Mouse (Mus musculus): Measurements from ENCODE around the gene Tmed10. TPM values are rescaled to one million over a fixed set of nuclear protein-coding genes. Genes with fewer than 3 reads are reported as not detected.
A peak's percentile ranks its signal among the peaks of the same experiment; 100 is the strongest.

The Tmed10 gene
- total RNA-seq, 4 experiments from 2014 or later: 108 to 122 (median 116) TPM

GRCm38 (mm10) chr12:85337567-85338311 is 36.9 kb downstream of the Tmed10 start:
- no peak for DNase-seq (ENCODE audit: low spot score in 2 of 2)

GRCm38 (mm10) chr12:85330153-85330552 is 44.5 kb downstream of the Tmed10 start:
- DNase-seq (ENCODE audit: low spot score in 2 of 2): no peak

GRCm38 (mm10) chr12:85308651-85309050 is 66.0 kb downstream of the Tmed10 start:
- no peak for DNase-seq (ENCODE audit: low spot score in 2 of 2)

GRCm38 (mm10) chr12:85305247-85305892 is 69.3 kb downstream of the Tmed10 start:
- DNase-seq (ENCODE audit: low spot score in 2 of 2): peak; percentile 81

GRCm38 (mm10) chr12:85304725-85305124 is 69.9 kb downstream of the Tmed10 start:
- DNase-seq (ENCODE audit: low spot score in 2 of 2): no peak

- no peak for DNase-seq (ENCODE audit: low spot score in 2 of 2)
These were observed 71.4 kb downstream of the Tmed10 start for GRCm38 (mm10) chr12:85303256-85303655.

GRCm38 (mm10) chr12:85298835-85299180 is 75.8 kb downstream of the Tmed10 start:
- DNase-seq (ENCODE audit: low spot score in 2 of 2): no peak

GRCm38 (mm10) chr12:85298127-85298834 is 76.4 kb downstream of the Tmed10 start:
- DNase-seq (ENCODE audit: low spot score in 2 of 2): no peak

GRCm38 (mm10) chr12:85297345-85297997 is 77.2 kb downstream of the Tmed10 start:
- DNase-seq (ENCODE audit: low spot score in 2 of 2): no peak

- DNase-seq (ENCODE audit: low spot score in 2 of 2): no peak
These were observed 77.7 kb downstream of the Tmed10 start for GRCm38 (mm10) chr12:85296915-85297314.

GRCm38 (mm10) chr12:85295506-85295905 is 79.1 kb downstream of the Tmed10 start:
- no peak for DNase-seq (ENCODE audit: low spot score in 2 of 2)

- no peak for DNase-seq (ENCODE audit: low spot score in 2 of 2)
These were observed 81.7 kb downstream of the Tmed10 start for GRCm38 (mm10) chr12:85292906-85293305.

GRCm38 (mm10) chr12:85292288-85292687 is 82.4 kb downstream of the Tmed10 start:
- DNase-seq (ENCODE audit: low spot score in 2 of 2): no peak

GRCm38 (mm10) chr12:85291541-85291940 is 83.1 kb downstream of the Tmed10 start:
- DNase-seq (ENCODE audit: low spot score in 2 of 2): no peak

- DNase-seq (ENCODE audit: low spot score in 2 of 2): no peak
These were observed 84.0 kb downstream of the Tmed10 start for GRCm38 (mm10) chr12:85290633-85291032.

Other genes with a start within 250 kb of the Tmed10 start
- under 1 TPM; 0.31 to 0.46 (median 0.32) TPM for gene Rps6kl1, start 223.6 kb downstream of the Tmed10 start, total RNA-seq (2022)
- 1 to 10 TPM in 3 of 4 experiments, under 1 TPM in 1; 0.70 to 2.1 (median 1.5) TPM for gene Pgf, start 197.1 kb downstream of the Tmed10 start, total RNA-seq (2022)
- gene Eif2b2, start 155.4 kb downstream of the Tmed10 start, total RNA-seq (2022): 10 to 100 TPM; 50.2 to 68.0 (median 60.0) TPM
- 10 to 100 TPM; 10.8 to 12.1 (median 11.7) TPM for gene Mlh3, start 104.2 kb downstream of the Tmed10 start, total RNA-seq (2022)
- 10 to 100 TPM; 53.5 to 69.6 (median 58.9) TPM for gene Acyp1, start 86.4 kb downstream of the Tmed10 start, total RNA-seq (2022)
- 1 to 10 TPM; 1.6 to 2.2 (median 1.8) TPM for gene Zc2hc1c, start 86.3 kb downstream of the Tmed10 start, total RNA-seq (2022)
- gene Nek9, start 35.5 kb downstream of the Tmed10 start, total RNA-seq (2022): 100 to 1,000 TPM; 114 to 164 (median 126) TPM
- gene Fos, start 99.0 kb upstream of the Tmed10 start, total RNA-seq (2022): 10 to 100 TPM in 2 of 4 experiments, 1 to 10 TPM in 2; 5.6 to 26.9 (median 8.4) TPM
- 1 to 10 TPM; 3.0 to 4.5 (median 3.8) TPM for gene Jdp2, start 224.2 kb upstream of the Tmed10 start, total RNA-seq (2022)

All from gastrocnemius, adult 8-10 months (tissue).